Mouse (Mus musculus): ENCODE measurements around the gene Adm2.

The Adm2 gene

DNA sequence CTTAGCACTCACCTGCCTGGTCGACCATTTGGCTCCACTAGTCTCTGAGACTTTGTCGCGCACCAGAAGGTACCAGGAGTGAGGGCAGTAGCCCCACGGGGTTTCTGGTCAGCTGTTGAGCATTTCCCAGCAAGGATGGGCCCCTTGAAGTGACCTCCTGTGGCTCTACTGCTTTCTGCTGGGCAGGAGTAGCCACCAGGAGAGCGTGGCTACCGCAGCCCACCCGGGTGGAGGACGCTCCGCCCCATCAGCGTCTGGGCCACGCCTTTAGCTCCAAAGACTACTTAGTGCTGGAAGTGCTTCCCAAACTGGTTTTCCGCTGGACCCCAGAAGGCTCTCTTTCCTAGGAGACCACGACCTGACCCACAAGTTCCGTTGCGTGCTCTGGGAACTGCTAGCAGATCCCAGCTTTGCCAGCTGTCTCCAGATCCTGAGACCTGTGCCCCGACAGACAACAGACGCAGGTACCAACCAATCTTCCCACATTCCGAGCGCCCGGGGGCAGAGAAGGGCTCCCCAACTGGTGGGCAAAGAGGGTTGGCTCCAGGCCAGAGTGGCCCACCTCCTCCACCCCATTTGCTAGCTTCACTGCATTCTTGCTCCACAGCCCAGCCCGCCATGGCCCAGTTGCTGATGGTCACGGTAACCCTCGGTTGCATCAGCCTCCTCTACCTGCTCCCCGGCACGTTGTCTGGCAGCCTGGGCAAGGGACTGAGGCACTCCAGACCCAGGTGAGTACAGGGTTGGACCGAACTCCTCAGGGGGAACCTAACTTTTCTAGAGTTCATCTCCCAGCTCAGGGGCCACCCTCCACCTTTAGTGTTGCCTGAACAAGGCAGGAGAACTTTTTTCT, at the start of gene Adm2:
Gene Adm2 (plus strand): TSS at position 51 of the 853 bp plus-strand sequence.
- DNase-seq (ENCODE audit: low spot score), result no peak

DNA sequence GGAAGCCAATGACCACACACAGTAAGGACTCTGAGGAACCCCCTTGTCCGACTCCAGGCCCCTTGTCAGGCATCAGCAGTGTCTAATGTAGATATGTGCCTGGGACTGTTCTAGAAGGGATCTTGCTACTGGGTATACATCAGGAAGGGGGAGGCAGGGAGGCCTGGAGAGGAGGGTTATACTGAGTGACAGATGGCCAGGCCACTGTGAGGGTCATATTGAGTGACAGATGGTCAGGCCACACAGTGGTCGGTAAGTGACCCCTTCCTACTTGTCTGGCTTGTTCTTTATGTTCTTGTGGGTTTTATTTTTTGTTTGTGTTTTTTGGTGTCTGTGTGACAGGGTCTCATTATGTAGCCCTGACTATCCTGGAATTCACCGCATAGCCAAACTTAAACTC, 47.0 kb upstream of the Adm2 start:
- no peak for DNase-seq (ENCODE audit: low spot score)

GRCm38 (mm10) chr15:89277366-89277765, 45.2 kb upstream of the Adm2 start:
- DNase-seq (ENCODE audit: low spot score), result no peak

DNA sequence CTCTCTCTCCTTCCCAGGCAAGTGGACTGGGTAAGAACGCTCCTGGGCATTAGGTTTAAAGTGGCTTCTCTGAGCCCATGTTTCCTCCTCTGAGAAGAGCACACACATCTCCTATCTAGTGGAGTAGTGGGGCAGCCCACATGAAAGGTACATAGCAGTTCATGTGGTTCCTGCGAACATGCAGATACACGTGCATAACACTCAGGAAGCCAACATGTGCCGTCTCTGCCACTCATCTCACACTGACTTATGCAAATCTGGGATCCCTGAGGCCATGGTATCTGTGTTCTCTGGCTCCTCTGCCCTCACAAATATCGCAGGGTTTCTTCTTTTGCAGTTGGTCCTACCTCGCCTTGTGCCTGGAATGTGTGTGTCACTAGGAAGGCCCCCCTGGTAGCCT, 40.0 kb upstream of the Adm2 start:
- DNase-seq (ENCODE audit: low spot score), result no peak

DNA sequence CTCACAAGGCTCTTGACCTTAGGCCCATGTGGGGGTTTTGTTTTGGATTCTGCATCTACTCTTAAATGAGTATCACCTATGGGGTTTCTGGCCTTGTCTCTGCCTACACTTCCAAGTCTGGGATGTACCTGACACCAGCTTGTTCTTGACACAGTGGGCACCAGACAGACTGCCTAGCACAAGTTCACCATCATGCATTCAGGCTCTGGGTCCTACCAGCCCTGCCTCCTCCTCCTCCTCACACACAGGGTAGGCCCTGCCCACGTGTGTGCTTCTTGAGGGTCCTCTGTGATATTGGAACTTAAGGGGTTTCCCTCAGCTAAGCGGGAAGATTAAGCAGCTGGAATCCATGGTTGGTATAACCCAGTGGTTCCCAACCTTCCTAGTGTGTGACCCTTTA, 38.4 kb upstream of the Adm2 start:
- no peak for DNase-seq (ENCODE audit: low spot score)

DNA sequence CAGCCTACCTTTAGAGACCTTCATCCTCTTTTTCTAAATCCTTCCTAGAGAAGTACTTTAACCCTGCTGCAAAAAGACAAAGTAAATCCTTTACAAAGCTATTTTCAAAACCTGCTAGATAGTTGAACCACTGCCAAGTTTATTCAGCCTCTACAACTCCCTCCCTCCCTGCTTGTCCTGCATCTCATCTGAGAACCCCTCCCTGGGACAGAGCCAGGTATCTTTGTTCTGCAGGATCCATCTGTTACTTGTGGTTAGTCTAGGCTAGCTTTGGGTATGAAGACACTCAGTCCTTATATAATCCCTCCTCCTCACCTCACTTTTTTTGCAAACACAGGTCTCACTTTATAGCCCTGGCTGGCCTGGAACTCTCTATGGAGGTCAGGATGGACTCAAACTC, 37.5 kb upstream of the Adm2 start:
- DNase-seq (ENCODE audit: low spot score), result no peak

DNA sequence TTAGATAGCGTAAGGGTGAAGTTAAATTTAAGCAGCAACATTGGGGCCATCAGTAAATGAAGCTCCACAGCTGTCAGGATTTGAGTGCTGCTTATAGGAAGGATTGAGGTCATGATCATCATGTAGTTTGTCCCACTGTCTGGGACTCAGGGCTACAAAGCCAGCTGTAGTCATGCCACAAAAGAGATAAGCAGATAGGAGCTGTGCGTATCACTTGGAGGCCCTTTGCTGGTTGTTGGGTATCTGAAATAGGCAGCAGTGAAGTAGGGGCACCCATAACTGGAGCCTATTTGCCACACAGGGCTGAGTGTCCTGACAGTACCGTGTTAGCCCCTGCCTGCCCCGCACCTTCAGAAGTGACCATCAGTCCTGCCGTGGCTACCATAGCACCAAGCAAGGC, 37.0 kb upstream of the Adm2 start:
- DNase-seq (ENCODE audit: low spot score), result no peak

DNA sequence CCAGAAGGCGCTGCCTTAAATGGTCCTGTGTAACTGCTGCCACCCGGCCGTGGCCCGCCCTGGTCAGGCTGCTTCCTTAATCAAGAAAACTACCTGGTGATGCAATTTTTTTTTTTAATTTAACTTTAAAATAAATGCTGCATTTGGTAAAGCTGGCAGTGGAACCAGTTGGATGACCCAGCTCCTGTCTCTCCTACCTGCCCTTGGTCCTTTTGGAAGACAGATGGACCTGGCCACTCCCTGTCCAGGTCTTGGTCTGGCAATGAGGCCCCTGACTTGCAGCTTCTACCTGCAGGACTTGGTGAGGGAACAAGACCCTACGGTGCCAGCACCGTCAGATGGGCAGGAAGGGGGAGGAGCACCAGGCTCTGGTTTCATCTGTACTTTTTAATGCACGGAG, 36.4 kb upstream of the Adm2 start:
- DNase-seq (ENCODE audit: low spot score), result no peak

DNA sequence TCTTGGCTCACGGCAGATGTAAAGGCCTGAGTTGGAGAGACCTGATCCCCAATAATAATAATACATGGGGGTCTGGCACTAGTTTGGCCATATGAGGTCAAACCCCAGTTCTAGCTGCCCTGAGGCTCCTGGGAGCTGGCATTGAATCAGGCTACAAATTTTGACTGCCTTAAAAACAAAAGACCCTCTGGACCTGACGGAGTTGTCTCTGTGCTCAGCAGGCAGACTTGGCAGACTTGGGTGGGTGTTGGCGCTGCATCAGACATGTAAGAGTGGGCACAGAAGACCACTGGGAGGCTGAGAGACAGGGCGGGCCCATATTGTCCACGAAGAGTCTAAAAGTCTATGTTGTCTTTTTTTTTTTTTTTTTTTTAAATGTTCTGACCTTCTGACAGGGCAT, 35.9 kb upstream of the Adm2 start:
- no peak for DNase-seq (ENCODE audit: low spot score)

- no peak for DNase-seq (ENCODE audit: low spot score)
Measured at GRCm38 (mm10) chr15:89288227-89288767, 34.2 kb upstream of the Adm2 start.

DNA sequence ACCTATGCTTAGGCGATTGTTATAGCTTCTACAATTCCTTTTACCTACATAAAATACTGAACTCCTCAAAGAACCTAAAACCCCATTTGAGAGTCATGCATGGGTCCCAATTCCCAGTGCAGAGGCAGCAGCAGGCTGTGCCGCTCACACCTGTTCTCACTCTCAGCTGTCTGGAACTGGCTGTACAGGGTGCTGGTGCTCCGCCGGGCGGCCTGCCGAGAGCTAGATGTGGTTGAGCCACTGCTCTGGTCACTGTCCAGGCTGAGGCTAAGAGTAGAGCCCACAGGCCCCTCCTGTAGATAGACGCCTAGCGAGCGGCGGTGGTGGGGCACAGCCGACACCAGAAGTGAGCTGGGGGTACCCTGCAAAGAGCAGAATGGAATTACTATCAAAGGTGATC, 33.1 kb upstream of the Adm2 start:
- DNase-seq (ENCODE audit: low spot score), result no peak

- no peak for DNase-seq (ENCODE audit: low spot score)
Measured at GRCm38 (mm10) chr15:89291521-89291920, 31.0 kb upstream of the Adm2 start.

DNA sequence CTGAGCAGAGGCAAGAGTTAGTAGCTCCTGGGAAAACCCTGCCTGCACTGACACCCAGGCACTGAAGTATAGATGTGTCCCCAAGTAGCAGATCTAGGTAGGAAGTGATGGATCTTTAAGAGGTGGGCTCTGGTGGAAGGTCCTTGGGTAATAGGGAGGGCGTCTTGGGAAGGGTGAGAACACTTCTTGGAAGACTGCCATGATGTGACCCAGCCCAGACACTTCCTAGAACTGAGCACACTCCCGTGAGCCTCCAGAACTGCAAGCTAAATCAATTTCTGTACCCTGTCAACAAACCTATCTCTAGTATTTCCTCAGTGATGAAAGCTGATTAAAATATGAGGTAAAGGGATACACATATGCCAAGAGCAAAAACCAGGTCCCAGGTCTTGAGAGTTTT, 29.7 kb upstream of the Adm2 start:
- DNase-seq (ENCODE audit: low spot score), result no peak

DNA sequence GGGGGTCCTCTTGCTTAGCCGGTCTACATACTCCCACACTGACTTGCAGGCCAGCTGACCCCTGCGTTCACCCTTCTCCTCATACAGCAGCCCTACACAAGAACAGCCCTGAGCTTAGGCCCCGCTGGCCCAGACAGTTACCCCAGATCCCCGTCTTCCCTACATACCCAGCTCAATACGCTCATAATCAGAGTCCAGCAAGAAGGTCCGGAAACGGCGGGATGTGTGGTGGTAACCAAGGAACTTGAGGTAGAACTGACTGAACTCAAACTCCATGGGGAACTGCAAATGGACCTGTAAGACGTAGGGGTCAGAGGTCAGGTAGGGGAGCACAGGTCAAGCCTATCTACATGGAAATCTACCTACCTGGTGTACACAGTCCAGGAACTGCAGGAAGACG, 28.7 kb upstream of the Adm2 start:
- DNase-seq (ENCODE audit: low spot score), result no peak

- no peak for DNase-seq (ENCODE audit: low spot score)
Measured at GRCm38 (mm10) chr15:89295580-89296165, 26.8 kb upstream of the Adm2 start.

GRCm38 (mm10) chr15:89296465-89296864, 26.1 kb upstream of the Adm2 start:
- no peak for DNase-seq (ENCODE audit: low spot score)

DNA sequence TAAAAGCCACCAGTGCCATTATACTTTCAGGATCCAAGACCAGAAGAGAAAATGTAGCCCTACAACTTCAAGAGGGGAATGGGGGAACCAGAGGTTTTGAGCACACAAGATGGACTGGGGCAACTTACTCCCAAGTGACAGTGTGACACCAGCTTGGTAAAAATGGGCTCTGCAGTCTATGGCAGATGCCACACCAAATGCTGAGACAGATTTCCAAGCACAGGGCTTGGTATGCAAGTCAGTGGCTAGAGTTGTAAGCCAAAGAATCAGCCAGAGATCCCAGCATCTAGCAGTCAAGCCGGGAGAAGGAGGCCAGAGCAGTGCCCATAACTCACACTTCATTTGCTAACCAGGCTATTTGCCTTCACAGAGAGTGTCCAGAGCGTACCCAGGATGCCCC, 24.8 kb upstream of the Adm2 start:
- DNase-seq (ENCODE audit: low spot score), result no peak

DNA sequence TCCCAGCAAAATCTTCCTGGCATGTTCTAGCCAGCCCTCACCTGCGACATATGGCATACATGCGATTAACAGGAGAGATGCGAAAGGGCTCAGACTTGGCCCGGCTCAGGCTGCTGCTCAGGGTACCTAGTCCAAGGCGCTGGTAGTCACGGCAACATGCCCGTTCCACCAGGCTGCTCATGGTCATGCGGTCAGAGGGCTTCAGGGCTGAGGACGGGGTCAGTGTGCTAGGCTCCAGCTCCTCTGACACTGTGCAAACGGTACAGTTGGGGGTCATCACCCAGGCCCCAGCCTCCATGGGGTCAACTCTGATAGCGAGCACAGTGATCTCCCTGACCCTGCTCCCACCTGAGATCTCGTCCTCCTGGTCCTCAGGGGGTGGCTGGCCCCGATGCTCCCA, 22.3 kb upstream of the Adm2 start:
- no peak for DNase-seq (ENCODE audit: low spot score)

- no peak for DNase-seq (ENCODE audit: low spot score)
Measured at GRCm38 (mm10) chr15:89300600-89300999, 21.9 kb upstream of the Adm2 start.

DNA sequence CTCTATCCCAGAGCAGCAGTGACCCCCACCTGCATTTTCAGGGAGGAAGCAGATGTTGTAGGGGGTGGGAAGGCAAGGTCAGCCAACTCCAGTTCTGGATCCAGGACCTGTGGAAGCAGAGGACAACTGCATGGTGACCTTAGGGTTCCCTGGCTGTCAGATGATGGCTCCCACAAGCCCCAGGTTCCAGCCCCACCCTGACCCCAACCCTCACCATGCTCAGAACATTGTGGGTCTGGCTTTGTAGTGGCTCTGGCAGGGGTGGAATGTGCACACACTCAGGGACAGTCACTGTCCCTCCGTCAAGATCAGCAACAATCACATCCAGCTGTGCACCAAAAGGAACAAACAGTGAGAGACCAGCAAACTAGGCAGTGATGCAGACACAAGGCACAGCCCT, 16.6 kb upstream of the Adm2 start:
- no peak for DNase-seq (ENCODE audit: low spot score)

DNA sequence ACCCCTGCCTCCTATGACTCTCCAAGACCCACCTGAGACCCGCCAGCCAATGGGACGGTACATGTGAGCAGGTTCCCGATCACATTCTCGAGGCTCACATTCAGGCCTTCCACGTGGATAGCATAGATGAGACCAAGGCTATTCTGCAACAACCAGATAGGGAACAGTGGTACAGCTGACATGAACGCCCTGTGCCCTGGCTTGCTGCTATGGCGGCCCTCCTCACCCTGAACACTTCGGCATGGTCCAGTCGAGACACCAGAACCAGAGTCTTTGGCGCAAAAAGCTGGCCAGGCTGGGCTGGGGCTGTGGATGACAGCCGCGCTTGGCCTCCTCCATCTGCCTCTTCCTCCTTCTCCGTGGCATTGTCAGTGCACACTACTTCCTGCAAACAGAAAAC, 15.1 kb upstream of the Adm2 start:
- no peak for DNase-seq (ENCODE audit: low spot score)

GRCm38 (mm10) chr15:89308406-89309139, 13.9 kb upstream of the Adm2 start:
- no peak for DNase-seq (ENCODE audit: low spot score)

DNA sequence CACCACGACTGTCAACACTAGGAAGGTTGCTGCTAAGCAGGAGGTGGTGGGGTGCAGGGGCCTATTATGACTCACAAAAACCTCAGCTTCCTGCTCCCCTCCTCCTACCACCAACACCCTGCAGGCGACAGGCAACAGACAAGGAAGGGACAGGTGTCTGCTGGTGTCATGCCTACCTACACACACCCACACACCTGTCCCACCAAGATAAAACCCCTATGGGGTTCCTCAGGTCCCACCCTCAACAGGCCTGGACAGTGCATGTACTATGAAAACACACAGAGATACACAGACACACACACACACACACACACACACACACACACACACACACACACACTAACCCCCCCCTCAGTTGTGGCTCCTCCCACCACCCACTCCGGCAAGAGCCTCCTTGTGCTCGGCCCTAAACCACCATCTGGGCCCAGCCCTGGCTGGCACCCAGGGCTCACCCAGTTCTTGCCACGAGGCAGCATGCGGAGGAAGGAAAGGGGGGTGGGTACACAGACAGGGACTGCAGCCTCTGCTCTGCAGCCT, 12.5 kb upstream of the Adm2 start:
- no peak for DNase-seq (ENCODE audit: low spot score)

Data from testis, postnatal 14 days (tissue).